ENCODE assay signal across 22 mouse cellular contexts in the genomic region with DNA sequence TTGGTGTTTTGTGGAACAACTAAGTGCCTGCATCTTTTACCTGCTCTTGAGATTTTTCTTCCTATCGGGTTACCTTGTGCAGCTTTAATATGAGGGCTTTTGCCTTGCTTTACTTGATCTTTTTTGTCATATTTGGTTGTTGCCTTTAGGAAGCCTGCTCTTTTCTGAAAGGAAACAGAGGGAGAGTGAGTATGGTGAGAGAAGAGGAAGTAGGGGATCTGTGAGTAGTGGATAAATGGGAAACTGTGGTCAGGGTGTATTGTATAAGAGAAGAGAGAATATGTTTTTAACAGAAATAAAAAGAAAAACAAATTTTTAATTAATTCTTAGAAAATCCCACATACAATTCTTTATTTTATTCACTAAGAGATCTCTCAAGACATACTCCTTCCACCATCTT. TPM values are rescaled to one million over a fixed set of nuclear protein-coding genes. Genes with fewer than 3 reads are reported as not detected.
DNase-seq lines count a peak whose midpoint lies in the region; ATAC-seq and TF ChIP-seq lines count a peak whose summit lies in the region.
"Had no signal": no experiment of that assay in that cellular context is flagged by ENCODE, and none has a peak within 500 bp of the region (broad histone marks: within the 10 kb centered on the region; RNA-seq: fewer than 3 reads in every experiment).

No protein-coding gene starts in this region.

- TF ChIP-seq POLR2A in thymus, adult 2 months (IDR thresholded peaks at IDR 0.05; ENCODE audit: control insufficient read depth, extremely low read depth, insufficient read depth, low read length, poor library complexity), result no peak

- no peaks in the 10 kb centered on the region for H3K9me3 ChIP-seq in G1E (replicated peaks)
- H3K9me3 ChIP-seq in liver, embryonic 15.5 days (replicated peaks), result no peaks in the 10 kb centered on the region
- H3K9me3 ChIP-seq in midbrain, embryonic 11.5 days (ENCODE audit: control insufficient read depth, low read length), result no peaks in the 10 kb centered on the region
- H3K9me3 ChIP-seq: embryonic facial prominence, embryonic 12.5 days; forebrain, embryonic 15.5 days; heart, embryonic 13.5 days; hindbrain, embryonic 13.5 days had no signal

- peak overlapping the region; percentile 84 for H3K27ac ChIP-seq in liver, embryonic 15.5 days (replicated peaks)
- H3K27ac ChIP-seq in thymus, adult 2 months (ENCODE audit: control insufficient read depth, insufficient read depth, low read length), result no peak overlapping the region
- no peak overlapping the region for H3K27ac ChIP-seq in midbrain, embryonic 11.5 days (ENCODE audit: low read depth, low read length)
- H3K27ac ChIP-seq: embryonic facial prominence, embryonic 12.5 days; forebrain, embryonic 15.5 days; heart, adult 2 months; heart, embryonic 13.5 days; hindbrain, embryonic 13.5 days; hindbrain, postnatal 0 days had no signal

- H3K9ac ChIP-seq in liver, embryonic 15.5 days, result 0 out of 2 replicates have a peak overlapping the region, but pooled peaks have one; percentile 31
- H3K9ac ChIP-seq in midbrain, embryonic 11.5 days (ENCODE audit: low read length), result no peak overlapping the region
- H3K9ac ChIP-seq: embryonic facial prominence, embryonic 12.5 days; forebrain, embryonic 15.5 days; heart, embryonic 13.5 days; hindbrain, embryonic 13.5 days had no signal

- H3K4me2 ChIP-seq in liver, embryonic 15.5 days, result no peak overlapping the region
- H3K4me2 ChIP-seq in midbrain, embryonic 11.5 days, result no peak overlapping the region
- H3K4me2 ChIP-seq: embryonic facial prominence, embryonic 12.5 days; forebrain, embryonic 15.5 days; heart, embryonic 13.5 days; hindbrain, embryonic 13.5 days had no signal

- peak; percentile 82 for DNase-seq in 416B (ENCODE audit: low read depth)
- DNase-seq in G1E (ENCODE audit: low spot score), result no peak
- no peak for DNase-seq in frontal cortex, postnatal 25 days (ENCODE audit: low spot score in 2 of 2)
- no peak for DNase-seq in thymus, adult 2 months
- no peak for DNase-seq in right cerebral cortex, postnatal 36 days (ENCODE audit: low spot score in 2 of 2)
- no peak for DNase-seq in midbrain, embryonic 11.5 days (ENCODE audit: low spot score, missing footprints)
- DNase-seq: adrenal gland, adult 2 months; adrenal gland, postnatal 25 days; B cell, adult 2 months; cerebellum, adult 2 months; cerebellum, postnatal 14 days; gastrocnemius, postnatal 10 days; heart, adult 2 months; heart, postnatal 36 days had no signal

- no peaks in the 10 kb centered on the region for H3K27me3 ChIP-seq in G1E (ENCODE audit: insufficient read depth, low read length)
- no peaks in the 10 kb centered on the region for H3K27me3 ChIP-seq in liver, embryonic 15.5 days
- no peaks in the 10 kb centered on the region for H3K27me3 ChIP-seq in thymus, adult 2 months (ENCODE audit: control insufficient read depth, insufficient read depth, low read length)
- H3K27me3 ChIP-seq in midbrain, embryonic 11.5 days (ENCODE audit: control insufficient read depth, insufficient read depth, low read length), result no peaks in the 10 kb centered on the region
- H3K27me3 ChIP-seq: embryonic facial prominence, embryonic 12.5 days; forebrain, embryonic 15.5 days; heart, embryonic 13.5 days; hindbrain, embryonic 13.5 days had no signal

- H3K4me3 ChIP-seq in G1E (ENCODE audit: low read depth, low read length), result peak overlapping the region; percentile 65; the same call in 1 of the 2 replicates
- H3K4me3 ChIP-seq in liver, embryonic 15.5 days (replicated peaks), result no peak overlapping the region
- H3K4me3 ChIP-seq in thymus, adult 2 months (ENCODE audit: control insufficient read depth, insufficient read depth, low read length), result no peak overlapping the region
- H3K4me3 ChIP-seq in midbrain, embryonic 11.5 days (ENCODE audit: low read depth, low read length), result no peak overlapping the region
- H3K4me3 ChIP-seq: embryonic facial prominence, embryonic 12.5 days; forebrain, embryonic 15.5 days; heart, adult 2 months; heart, embryonic 13.5 days; hindbrain, embryonic 13.5 days had no signal

- 18% methylated on average over 1 of the region's 1 CpGs for WGBS in liver, embryonic 15.5 days (ENCODE audit: insufficient replicate concordance)
- 12% methylated on average over 1 of the region's 1 CpGs for WGBS in thymus, adult 2 months
- 74% methylated on average over 1 of the region's 1 CpGs for WGBS in midbrain, embryonic 11.5 days

- TF ChIP-seq CTCF in G1E (IDR thresholded peaks at IDR 0.05; ENCODE audit: low read depth, low read length), result no peak
- TF ChIP-seq CTCF in thymus, adult 2 months (IDR thresholded peaks at IDR 0.05; ENCODE audit: borderline replicate concordance, control insufficient read depth, extremely low read depth, insufficient read depth, low read length, poor library complexity), result no peak

- H3K4me1 ChIP-seq in G1E (ENCODE audit: insufficient read depth, low read depth, low read length), result peaks cover 36% of the 10 kb centered on the region
- H3K4me1 ChIP-seq in liver, embryonic 15.5 days (replicated peaks), result peaks cover 42% of the 10 kb centered on the region
- H3K4me1 ChIP-seq in thymus, adult 2 months (replicated peaks; ENCODE audit: control insufficient read depth, insufficient read depth, low read length), result peaks cover 3% of the 10 kb centered on the region
- no peaks in the 10 kb centered on the region for H3K4me1 ChIP-seq in midbrain, embryonic 11.5 days (ENCODE audit: control insufficient read depth, insufficient read depth, low read length)
- H3K4me1 ChIP-seq: embryonic facial prominence, embryonic 12.5 days had no signal

- no peak for ATAC-seq in G1E (ENCODE audit: extremely low read depth, insufficient number of reproducible peaks, low FRiP score, poor library complexity, severe bottlenecking)
- ATAC-seq in granulocyte monocyte progenitor cell, adult 5-6 weeks (replicated peaks; ENCODE audit: poor library complexity, severe bottlenecking), result peak; percentile 78
- no peak for ATAC-seq in liver, embryonic 15.5 days (ENCODE audit: insufficient read depth)
- no peak for ATAC-seq in midbrain, embryonic 11.5 days (ENCODE audit: low FRiP score)
- ATAC-seq: CD4-positive, CD25-positive, alpha-beta regulatory T cell, adult 4 months; forebrain, embryonic 15.5 days; hindbrain, postnatal 0 days had no signal

- H3K36me3 ChIP-seq in G1E (replicated peaks), result no peaks in the 10 kb centered on the region
- H3K36me3 ChIP-seq in liver, embryonic 15.5 days (replicated peaks), result no peaks in the 10 kb centered on the region
- no peaks in the 10 kb centered on the region for H3K36me3 ChIP-seq in thymus, adult 2 months (ENCODE audit: control insufficient read depth, insufficient read depth, low read length)
- no peaks in the 10 kb centered on the region for H3K36me3 ChIP-seq in midbrain, embryonic 11.5 days (ENCODE audit: control insufficient read depth, insufficient read depth, low read length)
- H3K36me3 ChIP-seq: embryonic facial prominence, embryonic 12.5 days; forebrain, embryonic 15.5 days; heart, embryonic 13.5 days; hindbrain, embryonic 13.5 days had no signal

RNA-seq across cellular contexts. Expression of gene Zfp760, which starts 4.1 kb away (rescaled TPM):
- total RNA-seq in G1E (2014; fragmentation: Nextera tagmentation), result 21.4 and 24.0 TPM in 2 replicates
- total RNA-seq in G1E (2017), result 14.1 and 14.5 TPM in 2 replicates
- 1.0 and 1.2 TPM in 2 replicates for polyA plus RNA-seq in G1E (2012)
- total RNA-seq in granulocyte monocyte progenitor cell, adult 5-6 weeks (2014; fragmentation: Nextera tagmentation), result 5.5 and 7.0 TPM in 2 replicates
- total RNA-seq in granulocyte monocyte progenitor cell, adult 5-6 weeks (2017), result 5.4 and 6.7 TPM in 2 replicates
- 3.5 and 3.8 TPM in 2 replicates for polyA plus RNA-seq in liver, embryonic 15.5 days (2015; fragmentation: Nextera tagmentation; extraction: Ambion mirVana)
- 0.61 and 0.78 TPM in 2 replicates for polyA plus RNA-seq in thymus, adult 2 months (2012; rRNA removed)
- polyA plus RNA-seq in midbrain, embryonic 11.5 days (2014; fragmentation: Nextera tagmentation; extraction: Ambion mirVana), result 25.5 and 27.2 TPM in 2 replicates

RNA-seq across cellular contexts. Expression of gene Gm10226, which starts 11.8 kb away (rescaled TPM):
- total RNA-seq in G1E (2014; fragmentation: Nextera tagmentation) (12.7 TPM in 1 of 2 replicates, not detected in the other), G1E (2017) (17.8 and 19.5 TPM in 2 replicates)
- polyA plus RNA-seq in G1E (2012), result not detected in 2 replicates
- not detected in 2 replicates for total RNA-seq in granulocyte monocyte progenitor cell, adult 5-6 weeks (2014; fragmentation: Nextera tagmentation)
- total RNA-seq in granulocyte monocyte progenitor cell, adult 5-6 weeks (2017), result 16.5 and 36.7 TPM in 2 replicates
- 3.5 and 3.9 TPM in 2 replicates for polyA plus RNA-seq in liver, embryonic 15.5 days (2015; fragmentation: Nextera tagmentation; extraction: Ambion mirVana)
- polyA plus RNA-seq in thymus, adult 2 months (2012; rRNA removed), result not detected in 2 replicates
- 18.2 and 19.4 TPM in 2 replicates for polyA plus RNA-seq in midbrain, embryonic 11.5 days (2014; fragmentation: Nextera tagmentation; extraction: Ambion mirVana)
- total RNA-seq: hindbrain, postnatal 0 days had no signal
- polyA plus RNA-seq: adrenal gland, adult 2 months; heart, adult 2 months had no signal

RNA-seq across cellular contexts. Expression of gene Zfp229, which starts 27.2 kb away (rescaled TPM):
- total RNA-seq in G1E (2014; fragmentation: Nextera tagmentation) (7.6 and 8.3 TPM in 2 replicates), G1E (2017) (6.0 and 6.2 TPM in 2 replicates)
- polyA plus RNA-seq in G1E (2012), result 2.4 and 2.6 TPM in 2 replicates
- 2.3 and 5.6 TPM in 2 replicates for total RNA-seq in granulocyte monocyte progenitor cell, adult 5-6 weeks (2014; fragmentation: Nextera tagmentation)
- total RNA-seq in granulocyte monocyte progenitor cell, adult 5-6 weeks (2017), result 5.2 and 5.6 TPM in 2 replicates
- polyA plus RNA-seq in liver, embryonic 15.5 days (2015; fragmentation: Nextera tagmentation; extraction: Ambion mirVana), result 1.4 and 1.8 TPM in 2 replicates
- 1.2 and 1.4 TPM in 2 replicates for polyA plus RNA-seq in thymus, adult 2 months (2012; rRNA removed)
- polyA plus RNA-seq in midbrain, embryonic 11.5 days (2014; fragmentation: Nextera tagmentation; extraction: Ambion mirVana), result 8.7 and 10.9 TPM in 2 replicates

RNA-seq across cellular contexts. Expression of gene Zfp983, which starts 53.0 kb away (rescaled TPM):
- total RNA-seq in G1E (2014; fragmentation: Nextera tagmentation), result 14.8 and 19.3 TPM in 2 replicates
- total RNA-seq in G1E (2017), result 6.0 and 6.7 TPM in 2 replicates
- 0.17 and 0.18 TPM in 2 replicates for polyA plus RNA-seq in G1E (2012)
- 1.7 and 2.1 TPM in 2 replicates for total RNA-seq in granulocyte monocyte progenitor cell, adult 5-6 weeks (2014; fragmentation: Nextera tagmentation)
- total RNA-seq in granulocyte monocyte progenitor cell, adult 5-6 weeks (2017), result 2.7 and 3.9 TPM in 2 replicates
- 0.89 and 1.0 TPM in 2 replicates for polyA plus RNA-seq in liver, embryonic 15.5 days (2015; fragmentation: Nextera tagmentation; extraction: Ambion mirVana)
- polyA plus RNA-seq in thymus, adult 2 months (2012; rRNA removed), result 1.0 and 1.6 TPM in 2 replicates
- polyA plus RNA-seq in midbrain, embryonic 11.5 days (2014; fragmentation: Nextera tagmentation; extraction: Ambion mirVana), result 8.5 and 9.5 TPM in 2 replicates
